Mouse (Mus musculus): ENCODE measurements at regions not wholly inside any gene's neighbourhood (a gene's known extent, or its start where the extent isn't known, plus 50 kb on each side); places are given as distances from the start of the nearest gene placed in this dataset.

- Histone ChIP-seq H3ac (ENCODE audit: control insufficient read depth, insufficient read length) (no peak overlapping the region), H3K79me2 (ENCODE audit: control insufficient read depth, insufficient read depth) (no peaks in the 10 kb centered on the region), H3K27me3 (ENCODE audit: control insufficient read depth, insufficient read depth, insufficient read length) (no peaks in the 10 kb centered on the region), H3K36me3 (ENCODE audit: control insufficient read depth, insufficient read depth) (no peaks in the 10 kb centered on the region), H3K4me3 (no peak overlapping the region), H3K4me2 (ENCODE audit: low read depth) (no peak overlapping the region)
- no peak for TF ChIP-seq MAX (IDR thresholded peaks at IDR 0.05; ENCODE audit: low read depth)
- TF ChIP-seq MYOD1 (IDR thresholded peaks at IDR 0.05; ENCODE audit: control insufficient read depth in 1 of 3, insufficient read length in 2 of 3, low read depth in 2 of 3): no peak
- TF ChIP-seq USF1 (IDR thresholded peaks at IDR 0.05; ENCODE audit: low read depth): no peak
- TF ChIP-seq POLR2AphosphoS2 (IDR thresholded peaks at IDR 0.05; ENCODE audit: insufficient read length, low read depth): no peak
- TF ChIP-seq TCF3 (IDR thresholded peaks at IDR 0.05; ENCODE audit: insufficient read length, low read depth): no peak
- no peak for TF ChIP-seq REST (IDR thresholded peaks at IDR 0.05; ENCODE audit: insufficient read depth, insufficient read length)
- no peak for TF ChIP-seq E2F4 (IDR thresholded peaks at IDR 0.05; ENCODE audit: insufficient read depth)
- no peak for TF ChIP-seq CEBPB (IDR thresholded peaks at IDR 0.05; ENCODE audit: insufficient read depth, poor library complexity, severe bottlenecking)
- TF ChIP-seq SRF (IDR thresholded peaks at IDR 0.05; ENCODE audit: control insufficient read depth, insufficient read length, low read depth): no peak
- TF ChIP-seq TCF12 (IDR thresholded peaks at IDR 0.05; ENCODE audit: insufficient read depth, poor library complexity, severe bottlenecking): no peak
- TF ChIP-seq MYOG (IDR thresholded peaks at IDR 0.05; ENCODE audit: control insufficient read depth in 1 of 3, insufficient read depth in 1 of 3, insufficient read length in 2 of 3, low read depth in 2 of 3): no peak
- no peak for TF ChIP-seq POLR2A (IDR thresholded peaks at IDR 0.05; ENCODE audit: insufficient read length, low read depth)
Observed at GRCm38 (mm10) chr12:29062025-29062637, 310.5 kb downstream of the Eipr1 start.

GRCm38 (mm10) chr12:29062801-29063200 lies 311.2 kb downstream of the Eipr1 start:
- no peaks in the 10 kb centered on the region for H3K27me3 ChIP-seq (ENCODE audit: control insufficient read depth, insufficient read depth, insufficient read length)
- no peak overlapping the region for H3K4me2 ChIP-seq (ENCODE audit: low read depth)
- no peaks in the 10 kb centered on the region for H3K79me2 ChIP-seq (ENCODE audit: control insufficient read depth, insufficient read depth)
- no peaks in the 10 kb centered on the region for H3K36me3 ChIP-seq (ENCODE audit: control insufficient read depth, insufficient read depth)
- no peak overlapping the region for H3K4me3 ChIP-seq
- H3ac ChIP-seq (ENCODE audit: control insufficient read depth, insufficient read length): no peak overlapping the region
- TF ChIP-seq POLR2A (IDR thresholded peaks at IDR 0.05; ENCODE audit: insufficient read length, low read depth) (no peak), USF1 (IDR thresholded peaks at IDR 0.05; ENCODE audit: low read depth) (no peak), MAX (IDR thresholded peaks at IDR 0.05; ENCODE audit: low read depth) (no peak), E2F4 (IDR thresholded peaks at IDR 0.05; ENCODE audit: insufficient read depth) (no peak), CEBPB (IDR thresholded peaks at IDR 0.05; ENCODE audit: insufficient read depth, poor library complexity, severe bottlenecking) (no peak), MYOD1 (IDR thresholded peaks at IDR 0.05; ENCODE audit: control insufficient read depth in 1 of 3, insufficient read length in 2 of 3, low read depth in 2 of 3) (no peak), REST (IDR thresholded peaks at IDR 0.05; ENCODE audit: insufficient read depth, insufficient read length) (no peak), MYOG (IDR thresholded peaks at IDR 0.05; ENCODE audit: control insufficient read depth in 1 of 3, insufficient read depth in 1 of 3, insufficient read length in 2 of 3, low read depth in 2 of 3) (no peak), SRF (IDR thresholded peaks at IDR 0.05; ENCODE audit: control insufficient read depth, insufficient read length, low read depth) (no peak), TCF12 (IDR thresholded peaks at IDR 0.05; ENCODE audit: insufficient read depth, poor library complexity, severe bottlenecking) (no peak), POLR2AphosphoS2 (IDR thresholded peaks at IDR 0.05; ENCODE audit: insufficient read length, low read depth) (no peak), TCF3 (IDR thresholded peaks at IDR 0.05; ENCODE audit: insufficient read length, low read depth) (no peak)

GRCm38 (mm10) chr12:29068180-29068579 lies 316.6 kb downstream of the Eipr1 start:
- H3K4me2 ChIP-seq (ENCODE audit: low read depth): no peak overlapping the region
- no peaks in the 10 kb centered on the region for H3K79me2 ChIP-seq (ENCODE audit: control insufficient read depth, insufficient read depth)
- no peaks in the 10 kb centered on the region for H3K27me3 ChIP-seq (ENCODE audit: control insufficient read depth, insufficient read depth, insufficient read length)
- no peak for TF ChIP-seq E2F4 (IDR thresholded peaks at IDR 0.05; ENCODE audit: insufficient read depth)
- no peak for TF ChIP-seq POLR2AphosphoS2 (IDR thresholded peaks at IDR 0.05; ENCODE audit: insufficient read length, low read depth)
- no peak for TF ChIP-seq TCF12 (IDR thresholded peaks at IDR 0.05; ENCODE audit: insufficient read depth, poor library complexity, severe bottlenecking)
- no peak for TF ChIP-seq USF1 (IDR thresholded peaks at IDR 0.05; ENCODE audit: low read depth)
- no peak for TF ChIP-seq MYOD1 (IDR thresholded peaks at IDR 0.05; ENCODE audit: control insufficient read depth in 1 of 3, insufficient read length in 2 of 3, low read depth in 2 of 3)
- H3ac ChIP-seq (ENCODE audit: control insufficient read depth, insufficient read length): no peak overlapping the region
- H3K4me3 ChIP-seq: no peak overlapping the region
- H3K36me3 ChIP-seq (ENCODE audit: control insufficient read depth, insufficient read depth): no peaks in the 10 kb centered on the region

- H3K4me2 ChIP-seq (ENCODE audit: low read depth): no peak overlapping the region
Observed at GRCm38 (mm10) chr12:29075096-29075852, 323.7 kb downstream of the Eipr1 start.

More at GRCm38 (mm10) chr12:29075096-29075852, 323.7 kb downstream of the Eipr1 start:
- TF ChIP-seq POLR2A (IDR thresholded peaks at IDR 0.05; ENCODE audit: insufficient read length, low read depth) (no peak), E2F4 (IDR thresholded peaks at IDR 0.05; ENCODE audit: insufficient read depth) (no peak), USF1 (IDR thresholded peaks at IDR 0.05; ENCODE audit: low read depth) (no peak), SRF (IDR thresholded peaks at IDR 0.05; ENCODE audit: control insufficient read depth, insufficient read length, low read depth) (no peak), MYOG (IDR thresholded peaks at IDR 0.05; ENCODE audit: control insufficient read depth in 1 of 3, insufficient read depth in 1 of 3, insufficient read length in 2 of 3, low read depth in 2 of 3) (no peak), MAX (IDR thresholded peaks at IDR 0.05; ENCODE audit: low read depth) (no peak), CEBPB (IDR thresholded peaks at IDR 0.05; ENCODE audit: insufficient read depth, poor library complexity, severe bottlenecking) (no peak), TCF3 (IDR thresholded peaks at IDR 0.05; ENCODE audit: insufficient read length, low read depth) (no peak), MYOD1 (IDR thresholded peaks at IDR 0.05; ENCODE audit: control insufficient read depth in 1 of 3, insufficient read length in 2 of 3, low read depth in 2 of 3) (no peak), TCF12 (IDR thresholded peaks at IDR 0.05; ENCODE audit: insufficient read depth, poor library complexity, severe bottlenecking) (no peak), REST (IDR thresholded peaks at IDR 0.05; ENCODE audit: insufficient read depth, insufficient read length) (no peak), POLR2AphosphoS2 (IDR thresholded peaks at IDR 0.05; ENCODE audit: insufficient read length, low read depth) (no peak)
- Histone ChIP-seq H3K4me3 (no peak overlapping the region), H3K36me3 (ENCODE audit: control insufficient read depth, insufficient read depth) (no peaks in the 10 kb centered on the region), H3K79me2 (ENCODE audit: control insufficient read depth, insufficient read depth) (no peaks in the 10 kb centered on the region), H3K27me3 (ENCODE audit: control insufficient read depth, insufficient read depth, insufficient read length) (no peaks in the 10 kb centered on the region), H3ac (ENCODE audit: control insufficient read depth, insufficient read length) (no peak overlapping the region)
